Mouse (Mus musculus) midbrain, embryonic 15.5 days (tissue): ENCODE results near the gene Ubqlnl. TPM values are rescaled to one million over a fixed set of nuclear protein-coding genes. Genes with fewer than 3 reads are reported as not detected.

Source experiments
- ATAC-seq: fragments of 200-750 bp; cut with Nextera tagmentation; replicated peaks from 2 replicates; pipeline ENCODE4 v1.8.0; 2017; ENCODE audit warnings: moderate TSS enrichment
- H3K27ac ChIP-seq: fragments of 300-500 bp; sonication (generic); 2 replicates; pipeline ENCODE4 v1.5.1; 2015; ENCODE audit warnings: mild to moderate bottlenecking, inconsistent platforms
- H3K27me3 ChIP-seq: fragments of 300-500 bp; sonication (generic); replicated peaks from 2 replicates; pipeline ENCODE4 v1.6.1; 2015; ENCODE audit warnings: inconsistent platforms
- H3K36me3 ChIP-seq: fragments of 300-500 bp; sonication (generic); replicated peaks from 2 replicates; pipeline ENCODE4 v1.6.1; 2015; ENCODE audit warnings: inconsistent platforms
- H3K4me1 ChIP-seq: fragments of 300-500 bp; sonication (generic); 2 replicates; pipeline ENCODE4 v1.6.1; 2015; ENCODE audit warnings: inconsistent platforms
- H3K4me2 ChIP-seq: fragments of 300-500 bp; sonication (generic); 2 replicates; pipeline ENCODE4 v1.6.1; 2015; ENCODE audit warnings: inconsistent platforms, mild to moderate bottlenecking, moderate library complexity
- H3K4me3 ChIP-seq: fragments of 300-500 bp; sonication (generic); 2 replicates; pipeline ENCODE4 v1.5.1; 2015; ENCODE audit warnings: mild to moderate bottlenecking, inconsistent platforms
- H3K9ac ChIP-seq: fragments of 300-500 bp; sonication (generic); 2 replicates; pipeline ENCODE4 v1.6.1; 2015; ENCODE audit warnings: mild to moderate bottlenecking, inconsistent platforms
- H3K9me3 ChIP-seq: fragments of 300-500 bp; sonication (generic); 2 replicates; pipeline ENCODE4 v1.6.1; 2016; ENCODE audit warnings: inconsistent platforms
- whole genome bisulfite sequencing: fragments of 180-500 bp; shearing (Covaris S2); methylation state at CpG from one replicate; pipeline ENCODE4 v1.1.7; 2015; ENCODE audit warnings: mixed read lengths; 5-methylcytosine and 5-hydroxymethylcytosine counted together
- polyA plus RNA-seq: library from polyadenylated mRNA; unstranded; fragments of >200 nt; fragmentation: Nextera tagmentation; extraction: Ambion mirVana; gene quantifications from 2 replicates; pipeline ENCODE4 v1.2.1, GENCODE M21; 2015

The Ubqlnl gene
- polyA plus RNA-seq, result not detected in 2 replicates

DNA sequence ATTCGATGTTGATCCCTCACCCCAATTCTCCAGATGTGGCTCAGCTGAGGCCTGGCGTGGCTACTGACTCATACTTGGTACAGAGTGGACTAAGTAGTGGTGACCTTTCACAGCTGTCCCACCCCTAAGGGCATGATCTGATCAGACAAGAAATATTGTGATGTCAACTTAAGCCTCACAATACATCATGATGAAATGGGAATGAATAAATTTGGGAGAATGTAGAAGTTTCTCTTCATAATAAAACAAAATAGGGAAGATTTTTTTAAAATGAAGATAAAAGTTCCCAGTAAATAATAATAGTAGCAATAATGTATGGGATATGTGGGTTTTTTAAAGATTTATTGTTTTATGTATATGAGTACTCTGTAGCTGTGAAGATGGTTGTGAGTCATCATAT is at the start of gene Ubqlnl:
TSS of gene Ubqlnl (minus strand) at position 101 of the 400 bp plus-strand sequence.
- Histone ChIP-seq H3K9ac (no peak within 1 kb of the TSS), H3K4me1 (no peaks in the 10 kb centered on the region), H3K4me3 (no peak within 1 kb of the TSS), H3K36me3 (no peaks in the 10 kb centered on the region), H3K27ac (no peak within 1 kb of the TSS), H3K27me3 (no peaks in the 10 kb centered on the region), H3K9me3 (no peaks in the 10 kb centered on the region), H3K4me2 (no peak within 1 kb of the TSS)
- ATAC-seq, result no peak
- WGBS, result 89% methylated on average over 2 of the region's 2 CpGs

- WGBS, result 8% methylated on average over 5 of the region's 5 CpGs
- Histone ChIP-seq H3K4me2 (no peak overlapping the region), H3K9ac (no peak overlapping the region), H3K27ac (no peak overlapping the region), H3K27me3 (no peaks in the 10 kb centered on the region), H3K9me3 (no peaks in the 10 kb centered on the region), H3K4me3 (no peak overlapping the region), H3K36me3 (no peaks in the 10 kb centered on the region), H3K4me1 (no peaks in the 10 kb centered on the region)
- ATAC-seq, result no peak
These were observed 49.5 kb upstream of the Ubqlnl start for GRCm38 (mm10) chr7:104199822-104200221.

DNA sequence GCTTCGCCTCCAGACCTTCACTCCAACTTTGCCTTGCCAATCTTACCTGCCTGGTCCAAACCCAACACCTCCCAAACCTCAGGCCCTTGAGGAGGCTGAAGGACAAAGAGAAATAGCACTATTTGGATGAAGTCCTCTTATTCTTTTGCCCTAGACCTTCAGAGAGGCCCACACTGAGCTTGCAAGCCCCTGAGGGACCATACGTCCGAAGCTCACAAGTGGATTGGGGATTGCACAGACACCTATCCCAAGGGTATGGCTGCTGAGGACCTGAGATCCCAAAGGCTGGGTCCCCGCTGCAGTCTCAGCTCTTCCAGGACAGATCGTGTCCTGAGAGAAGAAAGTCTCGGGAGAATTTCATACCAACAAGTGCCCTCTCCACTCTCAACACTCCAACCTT is 45.5 kb upstream of the Ubqlnl start, which contains the start of gene Olfr649:
TSS of gene Olfr649 (minus strand) at position 101 of the 400 bp plus-strand sequence.
- Histone ChIP-seq H3K36me3 (no peaks in the 10 kb centered on the region), H3K4me2 (no peak within 1 kb of the TSS), H3K9ac (no peak within 1 kb of the TSS), H3K9me3 (no peaks in the 10 kb centered on the region), H3K4me1 (no peaks in the 10 kb centered on the region), H3K27ac (no peak within 1 kb of the TSS), H3K4me3 (no peak within 1 kb of the TSS), H3K27me3 (no peaks in the 10 kb centered on the region)
- no peak for ATAC-seq
- WGBS, result 85% methylated on average over 6 of the region's 6 CpGs

DNA sequence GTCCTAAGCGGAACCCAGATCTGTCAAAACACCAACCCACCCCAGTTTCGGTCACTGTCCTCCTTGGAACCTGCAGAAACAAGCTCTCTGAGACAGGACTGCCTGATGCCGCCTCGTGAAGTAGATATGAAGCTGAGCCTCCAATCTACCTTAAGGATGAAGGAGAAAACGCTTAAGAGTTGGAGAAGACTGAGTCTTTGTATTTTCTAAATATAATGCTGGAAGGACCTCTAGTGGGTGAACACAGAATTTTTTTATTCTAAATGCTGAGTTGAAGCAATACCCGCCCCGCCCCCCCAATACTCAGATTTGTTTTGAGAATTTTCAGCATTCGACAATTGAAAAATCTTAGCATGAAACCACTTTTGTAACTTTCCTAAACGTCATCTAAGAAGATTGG is 40.9 kb upstream of the Ubqlnl start:
- no peak for ATAC-seq
- no peaks in the 10 kb centered on the region for H3K36me3 ChIP-seq
- H3K9ac ChIP-seq, result no peak overlapping the region
- H3K27me3 ChIP-seq, result no peaks in the 10 kb centered on the region
- no peak overlapping the region for H3K4me3 ChIP-seq
- WGBS, result 68% methylated on average over 9 of the region's 9 CpGs
- no peaks in the 10 kb centered on the region for H3K4me1 ChIP-seq
- H3K27ac ChIP-seq, result no peak overlapping the region
- no peak overlapping the region for H3K4me2 ChIP-seq
- no peaks in the 10 kb centered on the region for H3K9me3 ChIP-seq

DNA sequence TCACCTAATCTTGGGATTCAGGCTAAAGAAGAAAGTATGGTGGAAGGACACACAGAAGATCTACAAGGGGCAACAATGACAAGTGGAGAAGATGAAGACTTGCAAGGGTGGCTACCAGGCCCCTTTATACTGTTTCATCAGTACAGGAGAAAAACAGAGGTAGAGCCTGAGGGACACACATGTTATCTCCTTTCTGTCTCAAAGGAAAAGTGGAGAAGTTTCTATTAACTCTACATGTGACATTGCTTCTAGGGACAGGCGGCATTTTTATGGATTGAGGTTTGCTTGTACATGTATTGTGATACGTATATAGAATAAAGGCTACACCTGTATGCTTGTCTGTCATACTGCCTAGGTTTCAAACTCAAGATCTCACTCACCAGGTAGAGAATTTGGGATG is 32.9 kb upstream of the Ubqlnl start, which contains the start of gene Olfr648:
TSS of gene Olfr648 (minus strand) at position 101 of the 400 bp plus-strand sequence.
- Histone ChIP-seq H3K9ac (no peak within 1 kb of the TSS), H3K36me3 (no peaks in the 10 kb centered on the region), H3K4me2 (no peak within 1 kb of the TSS), H3K27me3 (no peaks in the 10 kb centered on the region), H3K9me3 (no peaks in the 10 kb centered on the region), H3K4me1 (no peaks in the 10 kb centered on the region), H3K4me3 (no peak within 1 kb of the TSS), H3K27ac (no peak within 1 kb of the TSS)
- 94% methylated on average over 2 of the region's 2 CpGs for WGBS
- ATAC-seq, result no peak

- H3K9ac ChIP-seq, result no peak overlapping the region
- no peaks in the 10 kb centered on the region for H3K27me3 ChIP-seq
- H3K4me1 ChIP-seq, result no peaks in the 10 kb centered on the region
- no peak for ATAC-seq
- 81% methylated on average over 1 of the region's 1 CpGs for WGBS
- no peak overlapping the region for H3K27ac ChIP-seq
- no peak overlapping the region for H3K4me3 ChIP-seq
- no peak overlapping the region for H3K4me2 ChIP-seq
- no peaks in the 10 kb centered on the region for H3K36me3 ChIP-seq
- H3K9me3 ChIP-seq, result no peaks in the 10 kb centered on the region
These were observed 28.7 kb upstream of the Ubqlnl start for GRCm38 (mm10) chr7:104179074-104179473.

GRCm38 (mm10) chr7:104178422-104179054 is 28.2 kb upstream of the Ubqlnl start:
- Histone ChIP-seq H3K9me3 (no peaks in the 10 kb centered on the region), H3K4me2 (no peak overlapping the region), H3K27me3 (no peaks in the 10 kb centered on the region), H3K9ac (no peak overlapping the region), H3K4me3 (no peak overlapping the region), H3K4me1 (no peaks in the 10 kb centered on the region), H3K36me3 (no peaks in the 10 kb centered on the region), H3K27ac (no peak overlapping the region)
- ATAC-seq, result no peak; the same call in 1 of the 2 replicates
- WGBS, result 61% methylated on average over 5 of the region's 5 CpGs

DNA sequence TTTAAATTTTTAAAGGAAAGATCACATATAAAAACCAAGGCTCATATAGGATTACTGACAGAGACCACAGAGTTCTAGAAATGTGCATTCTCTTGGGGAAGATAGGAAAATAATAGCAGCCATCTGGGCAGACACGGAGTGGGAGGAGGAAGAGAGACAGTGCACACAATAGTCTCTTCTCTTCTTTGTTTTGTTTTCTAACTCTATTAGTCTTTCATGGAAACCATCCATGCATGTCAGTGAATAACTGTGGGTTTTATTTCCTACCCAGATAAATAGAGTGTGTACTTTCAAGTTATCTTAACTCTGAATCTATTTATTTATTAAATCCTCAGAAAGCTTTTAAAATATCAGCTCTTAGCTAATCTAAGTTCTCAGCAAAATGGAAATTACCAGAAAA is 24.7 kb upstream of the Ubqlnl start:
- 21% methylated on average over 1 of the region's 1 CpGs for WGBS
- no peak for ATAC-seq
- no peak overlapping the region for H3K4me3 ChIP-seq
- no peak overlapping the region for H3K9ac ChIP-seq
- no peaks in the 10 kb centered on the region for H3K27me3 ChIP-seq
- H3K4me1 ChIP-seq, result no peaks in the 10 kb centered on the region
- no peak overlapping the region for H3K27ac ChIP-seq
- no peaks in the 10 kb centered on the region for H3K9me3 ChIP-seq
- no peaks in the 10 kb centered on the region for H3K36me3 ChIP-seq
- H3K4me2 ChIP-seq, result no peak overlapping the region

GRCm38 (mm10) chr7:104169634-104170204 is 19.4 kb upstream of the Ubqlnl start:
- 75% methylated on average over 6 of the region's 6 CpGs for WGBS
- Histone ChIP-seq H3K4me3 (no peak overlapping the region), H3K9ac (no peak overlapping the region), H3K27me3 (no peaks in the 10 kb centered on the region), H3K36me3 (no peaks in the 10 kb centered on the region), H3K4me1 (no peaks in the 10 kb centered on the region), H3K27ac (no peak overlapping the region), H3K9me3 (no peaks in the 10 kb centered on the region), H3K4me2 (no peak overlapping the region)
- no peak for ATAC-seq

GRCm38 (mm10) chr7:104167105-104167504 is 16.7 kb upstream of the Ubqlnl start:
- Histone ChIP-seq H3K27me3 (no peaks in the 10 kb centered on the region), H3K36me3 (no peaks in the 10 kb centered on the region), H3K27ac (no peak overlapping the region), H3K4me3 (no peak overlapping the region), H3K4me2 (no peak overlapping the region), H3K4me1 (no peaks in the 10 kb centered on the region), H3K9ac (no peak overlapping the region), H3K9me3 (no peaks in the 10 kb centered on the region)
- ATAC-seq, result no peak
- 88% methylated on average over 6 of the region's 6 CpGs for WGBS

- H3K4me1 ChIP-seq, result no peaks in the 10 kb centered on the region
- H3K36me3 ChIP-seq, result no peaks in the 10 kb centered on the region
- no peak within 1 kb of the TSS for H3K4me2 ChIP-seq
- H3K9ac ChIP-seq, result no peak within 1 kb of the TSS
- H3K27ac ChIP-seq, result no peak within 1 kb of the TSS
- no peak for ATAC-seq
- 76% methylated on average over 3 of the region's 3 CpGs for WGBS
- H3K9me3 ChIP-seq, result no peaks in the 10 kb centered on the region
- no peaks in the 10 kb centered on the region for H3K27me3 ChIP-seq
- no peak within 1 kb of the TSS for H3K4me3 ChIP-seq
These were observed 7.2 kb downstream of the Ubqlnl start, which contains the start of gene Ubqln3 for GRCm38 (mm10) chr7:104143179-104143578. Gene Ubqln3 (minus strand): TSS chr7:104143279.

- Histone ChIP-seq H3K4me2 (no peak within 1 kb of the TSS), H3K4me3 (no peak within 1 kb of the TSS), H3K36me3 (no peaks in the 10 kb centered on the region), H3K9me3 (no peaks in the 10 kb centered on the region), H3K9ac (no peak within 1 kb of the TSS), H3K27ac (no peak within 1 kb of the TSS), H3K4me1 (no peaks in the 10 kb centered on the region), H3K27me3 (no peaks in the 10 kb centered on the region)
- WGBS, result 89% methylated on average over 5 of the region's 5 CpGs
- no peak for ATAC-seq
These were observed 13.1 kb downstream of the Ubqlnl start, which contains the start of gene Olfr643 for GRCm38 (mm10) chr7:104137305-104137704. Gene Olfr643 (minus strand): TSS chr7:104137405.

GRCm38 (mm10) chr7:104129726-104130125 is 20.6 kb downstream of the Ubqlnl start, which contains the start of gene Ubqln5:
Gene Ubqln5 (minus strand): TSS chr7:104129826.
- no peak for ATAC-seq
- no peak within 1 kb of the TSS for H3K4me2 ChIP-seq
- no peak within 1 kb of the TSS for H3K27ac ChIP-seq
- H3K27me3 ChIP-seq, result no peaks in the 10 kb centered on the region
- no peaks in the 10 kb centered on the region for H3K4me1 ChIP-seq
- H3K36me3 ChIP-seq, result no peaks in the 10 kb centered on the region
- H3K4me3 ChIP-seq, result no peak within 1 kb of the TSS
- H3K9ac ChIP-seq, result no peak within 1 kb of the TSS
- 96% methylated on average over 5 of the region's 5 CpGs for WGBS
- H3K9me3 ChIP-seq, result no peaks in the 10 kb centered on the region
